Mouse (Mus musculus) stomach, embryonic 14.5 days (tissue): ENCODE results near the gene Mysm1. TPM values are rescaled to one million over a fixed set of nuclear protein-coding genes. Genes with fewer than 3 reads are reported as not detected.

Experiments used
- ATAC-seq: fragments of 200-750 bp; cut with Nextera tagmentation; 2 replicates; pipeline ENCODE4 v1.8.0; 2017; ENCODE audit warnings: low read depth, moderate TSS enrichment; ENCODE audit not compliant: insufficient number of reproducible peaks, insufficient read depth, low FRiP score
- H3K27ac ChIP-seq: fragments of 300-500 bp; sonication (generic); 2 replicates; pipeline ENCODE4 v1.5.1; 2014; ENCODE audit warnings: mild to moderate bottlenecking, low read length, moderate library complexity, mixed read lengths
- H3K27me3 ChIP-seq: fragments of 300-500 bp; sonication (generic); 2 replicates; pipeline ENCODE4 v1.6.1; 2014; ENCODE audit warnings: low read length, control low read depth, mixed read lengths; ENCODE audit not compliant: control insufficient read depth, insufficient read depth
- H3K36me3 ChIP-seq: fragments of 300-500 bp; sonication (generic); 2 replicates; pipeline ENCODE4 v1.6.1; 2014; ENCODE audit warnings: mild to moderate bottlenecking, control low read depth, low read length, moderate library complexity, mixed read lengths; ENCODE audit not compliant: control insufficient read depth, insufficient read depth
- H3K4me1 ChIP-seq: fragments of 300-500 bp; sonication (generic); 2 replicates; pipeline ENCODE4 v1.6.1; 2014; ENCODE audit warnings: low read length, control low read depth, mixed read lengths; ENCODE audit not compliant: control insufficient read depth, insufficient read depth
- H3K4me2 ChIP-seq: fragments of 300-500 bp; sonication (generic); replicated peaks from 2 replicates; pipeline ENCODE4 v1.6.1; 2014; ENCODE audit warnings: low read depth, low read length, control low read depth
- H3K4me3 ChIP-seq: fragments of 300-500 bp; sonication (generic); 2 replicates; pipeline ENCODE4 v1.5.1; 2014; ENCODE audit warnings: low read depth, low read length, control low read depth
- H3K9ac ChIP-seq: fragments of 300-500 bp; sonication (generic); replicated peaks from 2 replicates; pipeline ENCODE4 v1.6.1; 2014; ENCODE audit warnings: low read depth, mild to moderate bottlenecking, control low read depth, low read length, moderate library complexity, mixed read lengths
- H3K9me3 ChIP-seq: fragments of 300-500 bp; sonication (generic); 2 replicates; pipeline ENCODE4 v1.6.1; 2016; ENCODE audit warnings: low read depth, low read length, control low read depth; ENCODE audit not compliant: control insufficient read depth
- WGBS: fragments of 180-500 bp; shearing (Covaris S2); extraction: QIAGEN DNeasy Blood & Tissue Kit; methylation state at CpG from one replicate; pipeline ENCODE4 v1.1.7; 2014; 5-methylcytosine and 5-hydroxymethylcytosine counted together
- polyA plus RNA-seq: library from polyadenylated mRNA; unstranded; fragments of >200 nt; fragmentation: Nextera tagmentation; extraction: Ambion mirVana; gene quantifications from 2 replicates; pipeline ENCODE4 v1.2.1, GENCODE M21; 2014

Gene Mysm1
- polyA plus RNA-seq, result 47.1 and 55.7 TPM in 2 replicates

- peak; percentile 100 for ATAC-seq
- under 1% methylated on average over 69 of the region's 69 CpGs for WGBS
- H3K4me2 ChIP-seq, result peak within 1 kb of the TSS; percentile 89
Measured at GRCm38 (mm10) chr4:94978590-94979499, at the start of gene Mysm1. Gene Mysm1 (minus strand): TSS chr4:94979100.

GRCm38 (mm10) chr4:95025847-95026600 is 47.1 kb upstream of the Mysm1 start:
- Histone ChIP-seq H3K27ac (no peak overlapping the region), H3K4me3 (no peak overlapping the region)
- WGBS, result 77% methylated on average over 16 of the region's 16 CpGs

More at GRCm38 (mm10) chr4:94978590-94979499, at the start of gene Mysm1:
- H3K4me3 ChIP-seq, result peak within 1 kb of the TSS; percentile 86
- H3K27me3 ChIP-seq, result no peaks in the 10 kb centered on the region
- H3K9ac ChIP-seq, result peak within 1 kb of the TSS; percentile 88
- H3K9me3 ChIP-seq, result no peaks in the 10 kb centered on the region
- peak within 1 kb of the TSS; percentile 88 for H3K27ac ChIP-seq
- H3K4me1 ChIP-seq, result peaks cover 11% of the 10 kb centered on the region
- H3K36me3 ChIP-seq, result peaks cover 14% of the 10 kb centered on the region; the same call in 1 of the 2 replicates

GRCm38 (mm10) chr4:95023350-95023953 is 44.6 kb upstream of the Mysm1 start:
- no peak overlapping the region for H3K4me3 ChIP-seq
- no peak for ATAC-seq
- H3K9me3 ChIP-seq, result no peaks in the 10 kb centered on the region
- H3K27ac ChIP-seq, result no peak overlapping the region
- no peaks in the 10 kb centered on the region for H3K27me3 ChIP-seq
- no peak overlapping the region for H3K9ac ChIP-seq
- H3K4me2 ChIP-seq, result no peak overlapping the region
- 76% methylated on average over 12 of the region's 12 CpGs for WGBS
- H3K36me3 ChIP-seq, result no peaks in the 10 kb centered on the region
- H3K4me1 ChIP-seq, result no peaks in the 10 kb centered on the region

More at GRCm38 (mm10) chr4:95025847-95026600, 47.1 kb upstream of the Mysm1 start:
- H3K4me2 ChIP-seq, result no peak overlapping the region
- H3K9me3 ChIP-seq, result no peaks in the 10 kb centered on the region
- no peak overlapping the region for H3K9ac ChIP-seq
- H3K36me3 ChIP-seq, result no peaks in the 10 kb centered on the region
- no peaks in the 10 kb centered on the region for H3K4me1 ChIP-seq
- no peak for ATAC-seq
- no peaks in the 10 kb centered on the region for H3K27me3 ChIP-seq

GRCm38 (mm10) chr4:95021649-95022637 is 43.0 kb upstream of the Mysm1 start:
- Histone ChIP-seq H3K36me3 (no peaks in the 10 kb centered on the region), H3K4me2 (no peak overlapping the region), H3K4me1 (no peaks in the 10 kb centered on the region), H3K27me3 (no peaks in the 10 kb centered on the region), H3K9ac (no peak overlapping the region), H3K4me3 (no peak overlapping the region), H3K27ac (no peak overlapping the region), H3K9me3 (no peaks in the 10 kb centered on the region)
- ATAC-seq, result no peak
- 68% methylated on average over 12 of the region's 12 CpGs for WGBS

- no peak overlapping the region for H3K4me2 ChIP-seq
- no peaks in the 10 kb centered on the region for H3K27me3 ChIP-seq
- no peaks in the 10 kb centered on the region for H3K4me1 ChIP-seq
- no peaks in the 10 kb centered on the region for H3K36me3 ChIP-seq
- H3K9ac ChIP-seq, result no peak overlapping the region
- 82% methylated on average over 2 of the region's 2 CpGs for WGBS
- ATAC-seq, result no peak
- H3K27ac ChIP-seq, result no peak overlapping the region
- H3K9me3 ChIP-seq, result no peaks in the 10 kb centered on the region
- no peak overlapping the region for H3K4me3 ChIP-seq
Measured at GRCm38 (mm10) chr4:95020201-95020600, 41.3 kb upstream of the Mysm1 start.

GRCm38 (mm10) chr4:95018221-95018620 is 39.3 kb upstream of the Mysm1 start:
- no peaks in the 10 kb centered on the region for H3K27me3 ChIP-seq
- H3K4me1 ChIP-seq, result no peaks in the 10 kb centered on the region
- ATAC-seq, result no peak
- 42% methylated on average over 7 of the region's 7 CpGs for WGBS
- no peaks in the 10 kb centered on the region for H3K9me3 ChIP-seq
- H3K27ac ChIP-seq, result no peak overlapping the region
- no peaks in the 10 kb centered on the region for H3K36me3 ChIP-seq
- H3K4me3 ChIP-seq, result no peak overlapping the region
- H3K4me2 ChIP-seq, result no peak overlapping the region
- H3K9ac ChIP-seq, result no peak overlapping the region

GRCm38 (mm10) chr4:95012706-95013105 is 33.8 kb upstream of the Mysm1 start:
- no peaks in the 10 kb centered on the region for H3K36me3 ChIP-seq
- H3K27ac ChIP-seq, result no peak overlapping the region
- no peak overlapping the region for H3K4me3 ChIP-seq
- no peaks in the 10 kb centered on the region for H3K27me3 ChIP-seq
- H3K9ac ChIP-seq, result no peak overlapping the region
- 95% methylated on average over 1 of the region's 1 CpGs for WGBS
- no peak overlapping the region for H3K4me2 ChIP-seq
- H3K9me3 ChIP-seq, result no peaks in the 10 kb centered on the region
- no peaks in the 10 kb centered on the region for H3K4me1 ChIP-seq
- ATAC-seq, result no peak
